ENCODE assay signal across 19 mouse cellular contexts in genomic region chr12:99480372-99480771, GRCm38 (mm10).
DNase-seq lines count a peak whose midpoint lies in the region; ATAC-seq and TF ChIP-seq lines count a peak whose summit lies in the region.
"Had no signal": no experiment of that assay in that cellular context is flagged by ENCODE, and none has a peak within 500 bp of the region (broad histone marks: within the 10 kb centered on the region; RNA-seq: fewer than 3 reads in every experiment).

No protein-coding gene starts in this region.

- H3K79me2 ChIP-seq in CH12.LX (replicated peaks; ENCODE audit: control insufficient read depth, extremely low read depth, insufficient read depth, poor library complexity, severe bottlenecking) = no peaks in the 10 kb centered on the region; the same call in 1 of the 2 replicates

- no peak for TF ChIP-seq POLR2A in CH12.LX (IDR thresholded peaks at IDR 0.05; ENCODE audit: low read depth, low read length)

- H3K36me3 ChIP-seq in CH12.LX (replicated peaks in 1 of 2; ENCODE audit: control insufficient read depth in 1 of 2, insufficient read depth in 1 of 2, low read length in 1 of 2) = peaks cover 3 to 19% of the 10 kb centered on the region in 2 experiments
- H3K36me3 ChIP-seq: hindbrain, embryonic 12.5 days had no signal

- peak; percentile 62 for ATAC-seq in common myeloid progenitor, adult 5-6 weeks (replicated peaks; ENCODE audit: low read depth, poor library complexity, severe bottlenecking)
- ATAC-seq in monocyte, adult 5-6 weeks (replicated peaks; ENCODE audit: insufficient number of reproducible peaks, low FRiP score, low TSS enrichment, poor library complexity, severe bottlenecking) = peak; percentile 58; the same call in 1 of the 2 replicates
- ATAC-seq: forebrain, embryonic 13.5 days; forebrain, postnatal 0 days; hindbrain, embryonic 16.5 days had no signal

- in situ Hi-C loops in CH12.LX (cut with MboI; ENCODE audit: low pct_ligation_motif_present, low pct_unique_long_range_greater_than_20kb, low sequenced_read_pairs) = no loop called here

- H3K9ac ChIP-seq in CH12.LX (ENCODE audit: insufficient read depth, low read depth) = no peak overlapping the region
- H3K9ac ChIP-seq: forebrain, embryonic 13.5 days; forebrain, postnatal 0 days; hindbrain, embryonic 12.5 days had no signal

- H3K4me2 ChIP-seq in CH12.LX (ENCODE audit: insufficient read depth, low read depth, poor library complexity, severe bottlenecking) = no peak overlapping the region
- H3K4me2 ChIP-seq: forebrain, embryonic 13.5 days; hindbrain, embryonic 12.5 days had no signal

- no peak; the same call in 1 of the 2 replicates for TF ChIP-seq RAD21 in CH12.LX (IDR thresholded peaks at IDR 0.05; ENCODE audit: low read depth, low read length)

- no peaks in the 10 kb centered on the region for H3K9me3 ChIP-seq in CH12.LX (replicated peaks; ENCODE audit: low read length)
- H3K9me3 ChIP-seq: heart, embryonic 10.5 days had no signal

- H3K27ac ChIP-seq in CH12.LX (ENCODE audit: insufficient read depth, low read depth) = no peak overlapping the region
- H3K27ac ChIP-seq: forebrain, embryonic 13.5 days; heart, embryonic 10.5 days; hindbrain, embryonic 12.5 days had no signal

- dilution Hi-C loops in CH12.LX (cut with MboI; ENCODE audit: extremely low pct_ligation_motif_present, extremely low pct_unique_long_range_greater_than_20kb, low sequenced_read_pairs) = no loop called here

- H3K4me1 ChIP-seq in CH12.LX (ENCODE audit: control insufficient read depth in 1 of 2, insufficient read depth in 2 of 2) = peaks cover 0 to 8% of the 10 kb centered on the region in 2 experiments; a peak in 1 of 4 replicates
- H3K4me1 ChIP-seq: forebrain, embryonic 13.5 days; heart, embryonic 10.5 days; hindbrain, embryonic 12.5 days had no signal

- TF ChIP-seq CTCF in CH12.LX (conservative IDR thresholded peaks at IDR 0.05 in 1 of 2, IDR thresholded peaks at IDR 0.05 in 1 of 2; ENCODE audit: low read depth in 2 of 2, low read length in 2 of 2) = no peak

- no peak for DNase-seq in CH12.LX (ENCODE audit: extremely low read depth)
- no peak for DNase-seq in cerebellum, postnatal 25 days
- no peak for DNase-seq in right cerebral cortex, postnatal 36 days (ENCODE audit: low spot score in 2 of 2)
- no peak for DNase-seq in kidney, adult 8-10 months
- DNase-seq: adrenal gland, adult 8-10 months; adrenal gland, postnatal 36 days; cerebellum, adult 2 months; cerebellum, postnatal 10 days; forebrain, postnatal 0 days; gastrocnemius, postnatal 36 days; heart, adult 18-20 months; heart, postnatal 10 days; heart, postnatal 4 days had no signal

- TF ChIP-seq EP300 in CH12.LX (IDR thresholded peaks at IDR 0.05; ENCODE audit: low read length) = peak; percentile 12; the same call in 1 of the 2 replicates

- H3K27me3 ChIP-seq in CH12.LX (replicated peaks) = no peaks in the 10 kb centered on the region
- H3K27me3 ChIP-seq: forebrain, embryonic 13.5 days; hindbrain, embryonic 12.5 days had no signal

- H3K4me3 ChIP-seq in CH12.LX (replicated peaks in 1 of 3; ENCODE audit: low read depth in 2 of 3, low read length in 2 of 3, poor library complexity in 1 of 3) = no peak overlapping the region
- H3K4me3 ChIP-seq: forebrain, embryonic 13.5 days; heart, embryonic 10.5 days; hindbrain, embryonic 12.5 days had no signal

TF ChIP-seq in CH12.LX, 34 proteins besides CTCF, POLR2A, EP300 and RAD21:
- TF ChIP-seq IRF4 (IDR thresholded peaks at IDR 0.05; ENCODE audit: low read depth, low read length) = 0 out of 2 replicates have a peak, but pooled peaks have one; percentile 9
- TF ChIP-seq ZMIZ1 (IDR thresholded peaks at IDR 0.05; ENCODE audit: low read depth, low read length) = no peak
